Mouse (Mus musculus) liver, adult 2 months (tissue): ENCODE measurements around the gene Dolk. TPM values are rescaled to one million over a fixed set of nuclear protein-coding genes. Genes with fewer than 3 reads are reported as not detected.

Experiments used
- DNase-seq: peaks from one replicate; pipeline ENCODE4 v3.0.0-alpha.2; 2011; ENCODE audit warnings: low read depth, low spot score; ENCODE audit errors: extremely low read depth
- H3K27ac ChIP-seq: fragments of 200-500 bp; replicated peaks from 2 replicates; pipeline ENCODE4 v1.5.1; 2012; ENCODE audit warnings: low read depth, mild to moderate bottlenecking, control low read depth, inconsistent platforms, low read length; ENCODE audit not compliant: insufficient read depth
- H3K27me3 ChIP-seq: fragments of 200-500 bp; 2 replicates; pipeline ENCODE4 v1.6.1; 2012; ENCODE audit warnings: mild to moderate bottlenecking, moderate library complexity, low read length, inconsistent platforms; ENCODE audit not compliant: control insufficient read depth, insufficient read depth
- H3K36me3 ChIP-seq: fragments of 200-500 bp; 2 replicates; pipeline ENCODE4 v1.6.1; 2012; ENCODE audit warnings: low read length, inconsistent platforms; ENCODE audit not compliant: control insufficient read depth, insufficient read depth
- H3K4me1 ChIP-seq: fragments of 200-500 bp; 2 replicates; pipeline ENCODE4 v1.6.1; 2011; ENCODE audit warnings: low read length; ENCODE audit not compliant: control insufficient read depth, insufficient read depth
- H3K4me3 ChIP-seq: fragments of 200-500 bp; 2 replicates; pipeline ENCODE4 v1.5.1; 2011; ENCODE audit warnings: low read depth, mild to moderate bottlenecking, control low read depth, low read length, moderate library complexity; ENCODE audit not compliant: insufficient read depth
- H3K79me2 ChIP-seq: fragments of 200-500 bp; 2 replicates; pipeline ENCODE4 v1.6.1; 2012; ENCODE audit warnings: inconsistent platforms, mild to moderate bottlenecking, low read length, moderate library complexity; ENCODE audit not compliant: control insufficient read depth, insufficient read depth
- H3K9ac ChIP-seq: fragments of 200-500 bp; 2 replicates; pipeline ENCODE4 v1.6.1; 2012; ENCODE audit warnings: low read depth, mild to moderate bottlenecking, control low read depth, inconsistent platforms, low read length
- CTCF ChIP-seq: fragments of 200-500 bp; IDR thresholded peaks from 2 replicates; pipeline ENCODE4 v1.5.1; 2011; ENCODE audit warnings: low read depth, low read length, control low read depth
- POLR2A ChIP-seq: fragments of 200-500 bp; IDR thresholded peaks from 2 replicates; pipeline ENCODE4 v1.6.1; 2011; ENCODE audit warnings: low read length, control low read depth; ENCODE audit not compliant: insufficient read depth; ENCODE audit errors: extremely low read depth
- WGBS: fragments of 180-500 bp; shearing (Covaris S2); methylation state at CpG from one replicate; pipeline ENCODE4 v1.1.7; 2018; 5-methylcytosine and 5-hydroxymethylcytosine counted together
- polyA plus RNA-seq: library from polyadenylated mRNA; depleted of rRNA; stranded (reverse); fragments of >200 nt; gene quantifications from 2 replicates; pipeline ENCODE4 v1.2.3, GENCODE M21; 2012
- total RNA-seq: library from RNA; depleted of rRNA; stranded (reverse); fragments of >200 nt; gene quantifications from 2 replicates; pipeline ENCODE4 v1.2.3, GENCODE M21; 2014

Gene Dolk
- total and polyA plus RNA-seq, 2 experiments: 12.2 to 20.6 TPM

GRCm38 (mm10) chr2:30266392-30266941, 19.7 kb downstream of the Dolk start:
- peaks cover 13% of the 10 kb centered on the region for H3K79me2 ChIP-seq
- H3K27ac ChIP-seq: peak overlapping the region; percentile 98
- H3K4me1 ChIP-seq: peaks cover 54% of the 10 kb centered on the region
- 1% methylated on average over 4 of the region's 4 CpGs for WGBS
- peak overlapping the region; percentile 48 for H3K4me3 ChIP-seq
- peak overlapping the region; percentile 72 for H3K9ac ChIP-seq
- no peaks in the 10 kb centered on the region for H3K27me3 ChIP-seq
- TF ChIP-seq CTCF (no peak), POLR2A (peak; percentile 49; the same call in 1 of the 2 replicates)
- peak; percentile 97 for DNase-seq
- peaks cover 16% of the 10 kb centered on the region for H3K36me3 ChIP-seq

GRCm38 (mm10) chr2:30265767-30266253, 20.3 kb downstream of the Dolk start, which contains the start of gene Phyhd1:
Gene Phyhd1, plus strand, starts transcription at chr2:30266203.
- peaks cover 54% of the 10 kb centered on the region for H3K4me1 ChIP-seq
- peaks cover 13% of the 10 kb centered on the region for H3K79me2 ChIP-seq
- H3K4me3 ChIP-seq: peak within 1 kb of the TSS; percentile 48
- peak within 1 kb of the TSS; percentile 98 for H3K27ac ChIP-seq
- DNase-seq: peak; percentile 77
- H3K36me3 ChIP-seq: peaks cover 16% of the 10 kb centered on the region
- TF ChIP-seq POLR2A: no peak
- no peak for TF ChIP-seq CTCF
- 1% methylated on average over 5 of the region's 5 CpGs for WGBS
- no peaks in the 10 kb centered on the region for H3K27me3 ChIP-seq
- peak within 1 kb of the TSS; percentile 72 for H3K9ac ChIP-seq

GRCm38 (mm10) chr2:30264671-30265519, 21.2 kb downstream of the Dolk start:
- DNase-seq: no peak
- Histone ChIP-seq H3K4me3 (no peak overlapping the region), H3K79me2 (peaks cover 12% of the 10 kb centered on the region), H3K27ac (peak overlapping the region; percentile 98), H3K9ac (peak overlapping the region; percentile 50; the same call in 1 of the 2 replicates), H3K27me3 (no peaks in the 10 kb centered on the region), H3K36me3 (peaks cover 13% of the 10 kb centered on the region), H3K4me1 (peaks cover 54% of the 10 kb centered on the region)
- TF ChIP-seq POLR2A: no peak
- TF ChIP-seq CTCF: no peak
- WGBS: 51% methylated on average over 7 of the region's 7 CpGs

- Histone ChIP-seq H3K36me3 (peaks cover 16% of the 10 kb centered on the region), H3K4me1 (peaks cover 46% of the 10 kb centered on the region), H3K4me3 (no peak overlapping the region), H3K9ac (no peak overlapping the region), H3K27me3 (no peaks in the 10 kb centered on the region), H3K27ac (peak overlapping the region; percentile 52; the same call in 1 of the 2 replicates), H3K79me2 (peaks cover 23% of the 10 kb centered on the region)
- no peak for TF ChIP-seq CTCF
- TF ChIP-seq POLR2A: no peak
- no peak for DNase-seq
- 86% methylated on average over 6 of the region's 6 CpGs for WGBS
Observed at GRCm38 (mm10) chr2:30263811-30264210, 22.3 kb downstream of the Dolk start.

GRCm38 (mm10) chr2:30262840-30263441, 23.2 kb downstream of the Dolk start:
- H3K4me3 ChIP-seq: no peak overlapping the region
- peak overlapping the region; percentile 52 for H3K27ac ChIP-seq
- no peaks in the 10 kb centered on the region for H3K27me3 ChIP-seq
- WGBS: 9% methylated on average over 4 of the region's 4 CpGs
- H3K4me1 ChIP-seq: peaks cover 38% of the 10 kb centered on the region
- peaks cover 23% of the 10 kb centered on the region for H3K79me2 ChIP-seq
- no peak overlapping the region for H3K9ac ChIP-seq
- peak; percentile 60 for DNase-seq
- H3K36me3 ChIP-seq: peaks cover 16% of the 10 kb centered on the region
- TF ChIP-seq CTCF (no peak), POLR2A (no peak)
